Mouse (Mus musculus): Measurements from ENCODE around the gene Gm21985.
A peak's percentile ranks its signal among the peaks of the same experiment; 100 is the strongest.

Gm21985 gene

DNA sequence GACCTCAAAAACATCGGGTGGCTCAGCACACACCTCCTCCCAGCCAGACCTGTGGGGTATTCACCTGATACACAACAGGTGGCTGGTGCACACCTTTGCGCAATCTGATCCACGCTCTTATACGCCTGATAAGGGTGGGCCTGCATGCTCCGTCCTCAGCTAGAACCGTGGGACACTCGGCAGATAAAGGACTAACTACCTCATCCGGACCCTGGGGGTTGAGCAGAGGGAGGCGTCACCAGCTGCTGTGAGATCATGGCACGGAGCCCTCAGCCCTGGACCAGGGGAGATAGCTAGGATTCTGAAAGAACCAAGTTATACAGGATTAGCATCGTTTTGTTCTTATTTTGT, at the start of gene Gm21985:
Gm21985 (plus strand) TSS at position 73 of the 351 bp plus-strand sequence.
- peak; percentile 53 to 54 for DNase-seq (ENCODE audit: low spot score in 2 of 2)

DNA sequence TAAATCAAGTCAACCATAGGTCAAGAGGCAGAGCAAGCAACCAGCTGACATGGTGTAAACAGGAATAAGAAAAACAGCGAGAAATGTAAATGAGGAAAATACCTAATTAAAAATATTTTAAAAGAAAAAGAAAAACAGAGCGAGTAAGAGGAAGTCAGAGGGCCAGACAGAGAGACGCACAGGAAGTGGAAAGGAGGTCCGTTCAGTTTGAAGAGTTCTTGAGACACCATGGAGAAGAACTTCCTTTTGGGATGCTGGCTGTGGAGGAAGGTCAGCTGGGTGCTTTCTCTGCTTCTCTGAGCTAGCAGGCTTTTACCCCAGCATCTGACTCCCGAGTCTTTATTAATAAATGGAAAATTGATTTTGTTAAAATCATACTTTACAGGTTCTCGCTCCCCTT, 48.5 kb upstream of the Gm21985 start:
- no peak for DNase-seq (ENCODE audit: low spot score in 2 of 2)

DNA sequence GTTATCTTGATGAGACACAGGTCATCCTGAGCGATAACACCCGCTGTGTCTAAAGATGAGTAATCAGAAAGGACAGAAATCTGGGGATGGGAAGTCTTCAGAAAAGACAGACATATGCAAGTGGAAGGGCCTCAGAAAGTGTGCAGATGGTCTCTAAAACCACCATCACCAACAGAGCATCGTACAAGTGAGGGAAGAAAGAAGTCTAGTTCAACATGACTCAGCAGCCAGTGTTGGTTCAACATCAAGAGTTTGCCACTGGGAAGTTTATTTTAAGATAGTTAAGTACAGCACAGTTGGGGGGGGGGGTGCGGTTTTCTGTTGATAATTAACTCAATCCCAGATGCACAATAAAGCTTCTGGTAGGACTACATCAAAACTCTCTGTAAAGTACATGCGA, 45.2 kb upstream of the Gm21985 start:
- no peak for DNase-seq (ENCODE audit: low spot score in 2 of 2)

DNA sequence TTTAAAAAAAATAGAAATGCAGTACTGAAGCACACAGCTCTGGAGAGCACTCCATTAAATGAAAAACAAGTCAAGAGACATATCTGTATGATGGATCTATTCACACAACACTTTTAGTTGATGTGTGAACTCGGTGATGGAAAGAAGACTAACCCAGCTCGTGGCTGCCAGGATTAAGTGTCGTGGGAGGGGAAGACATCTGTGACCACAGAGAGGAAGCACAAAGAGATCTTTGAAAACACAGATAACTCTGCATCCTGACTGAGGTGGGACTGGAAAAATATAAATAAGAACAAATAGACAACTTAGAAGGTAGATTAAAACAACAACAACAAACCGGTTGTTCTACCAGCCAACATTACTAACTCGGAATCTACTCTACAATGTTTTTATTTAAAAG, 43.5 kb upstream of the Gm21985 start:
- no peak for DNase-seq (ENCODE audit: low spot score in 2 of 2)

DNA sequence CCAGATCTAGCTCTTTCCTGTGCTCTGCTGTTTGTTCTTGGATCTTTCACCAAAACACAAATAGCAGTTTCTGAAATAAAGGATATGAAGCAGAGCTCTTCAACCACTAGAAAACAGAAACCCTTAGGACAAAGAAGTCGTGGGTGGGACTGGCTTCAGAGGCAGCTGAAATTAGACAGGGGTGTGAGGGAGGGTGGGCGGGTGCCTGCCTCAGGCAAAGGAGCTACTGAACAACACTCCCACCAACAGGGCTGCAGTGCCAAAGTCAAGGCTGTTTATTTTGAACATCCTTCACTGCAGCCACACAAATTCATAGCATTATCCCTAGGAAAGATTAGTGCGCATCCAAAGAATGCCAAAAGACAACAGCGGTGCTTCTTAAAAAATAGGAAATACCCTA, 41.8 kb upstream of the Gm21985 start:
- no peak for DNase-seq (ENCODE audit: low spot score in 2 of 2)

DNA sequence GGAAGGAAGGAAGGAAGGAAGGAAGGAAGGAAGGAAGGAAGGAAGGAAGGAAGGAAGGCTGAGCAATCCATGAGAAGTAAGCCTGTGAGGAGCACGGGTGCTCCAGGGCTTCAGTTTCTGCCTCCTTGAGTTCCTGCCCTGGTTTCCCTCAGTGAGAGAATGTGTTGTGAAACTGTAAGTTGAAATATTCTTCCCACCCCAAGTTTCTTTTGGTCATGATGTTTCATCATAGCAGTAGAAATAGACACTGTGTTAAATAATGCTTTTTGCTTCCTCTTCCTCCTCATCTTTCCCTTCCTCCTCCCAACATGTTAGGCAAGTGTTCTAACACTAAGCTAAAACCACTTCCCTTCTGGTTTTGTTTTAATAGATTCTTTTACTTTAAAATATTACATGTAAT, 33.5 kb upstream of the Gm21985 start:
- no peak for DNase-seq (ENCODE audit: low spot score in 2 of 2)

DNA sequence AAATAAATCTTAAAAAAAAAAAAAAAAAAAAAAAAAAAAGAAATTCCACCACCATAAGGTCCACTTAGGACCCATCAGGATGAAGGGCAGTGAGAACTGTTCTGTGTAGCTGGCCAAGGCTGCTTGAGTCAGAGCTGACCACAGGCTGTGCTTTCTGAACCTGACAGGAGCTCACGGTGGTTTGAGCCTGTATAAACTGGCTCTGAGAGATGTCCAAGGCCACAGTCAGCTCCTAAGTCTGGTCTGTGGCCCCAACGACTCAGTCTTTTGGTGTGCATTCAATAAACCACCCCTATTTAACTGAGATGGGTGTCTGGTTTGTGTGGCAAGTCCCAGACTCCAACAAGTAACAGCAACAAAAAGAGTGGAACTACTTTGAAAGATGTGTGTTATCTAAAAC, 29.5 kb upstream of the Gm21985 start:
- no peak for DNase-seq (ENCODE audit: low spot score in 2 of 2)

DNA sequence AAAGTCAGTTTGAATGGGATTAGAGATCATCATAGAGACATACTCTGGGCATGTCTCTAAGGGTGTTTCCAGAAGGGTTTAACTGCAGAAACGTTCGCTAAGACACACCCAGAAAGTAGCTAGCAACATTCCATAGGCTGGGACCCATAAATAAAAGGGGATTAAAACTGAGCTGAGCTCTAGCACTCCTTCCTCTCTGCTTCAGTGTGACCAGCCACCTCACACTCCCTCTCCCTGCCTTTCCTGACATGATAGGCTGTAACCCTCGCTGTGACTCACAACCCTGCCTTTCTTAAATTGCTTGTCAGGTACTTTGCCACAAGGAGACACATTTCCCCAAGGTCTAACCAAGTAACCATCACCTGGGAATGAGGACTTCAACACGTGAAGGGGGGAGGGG, 28.1 kb upstream of the Gm21985 start:
- no peak for DNase-seq (ENCODE audit: low spot score in 2 of 2)

DNA sequence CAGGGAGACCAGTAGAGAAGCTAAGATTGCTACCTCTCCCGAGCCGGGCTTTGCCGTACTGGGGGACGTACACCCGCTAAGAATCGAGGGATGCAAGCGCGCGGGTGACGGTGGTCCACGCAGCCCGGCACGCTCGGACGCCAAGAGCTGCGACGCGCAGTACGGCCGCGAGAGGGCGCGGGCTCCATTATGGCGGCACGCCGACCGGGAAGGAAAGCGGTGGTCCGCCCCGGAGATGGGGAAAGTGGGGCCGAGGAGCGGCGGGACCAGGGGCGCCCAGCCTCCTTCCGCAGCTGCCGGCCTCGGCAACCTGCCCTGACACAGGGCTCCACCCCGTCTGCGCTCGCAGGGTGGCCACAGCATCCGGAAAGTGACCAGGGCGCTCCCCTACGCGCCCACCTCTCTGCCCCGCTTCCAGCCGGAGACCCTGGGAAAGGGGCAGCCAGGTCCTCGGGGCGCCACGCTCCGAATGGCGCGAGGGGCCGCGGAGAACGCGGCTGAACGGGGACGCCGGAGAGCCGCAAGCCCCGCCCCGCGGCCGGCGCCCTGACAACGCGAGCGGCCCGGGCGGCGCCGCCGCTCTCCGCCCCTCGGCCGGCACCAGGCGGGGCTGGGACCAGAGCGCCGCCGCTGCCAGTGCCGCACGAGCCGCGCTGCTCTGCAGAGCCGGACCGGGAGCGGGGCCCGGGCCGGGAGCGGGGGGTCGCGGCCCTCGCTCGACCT, 26.7 kb upstream of the Gm21985 start, which contains the start of gene Lpcat4:
Lpcat4 (plus strand) TSS at position 257 of the 723 bp plus-strand sequence.
- peak; percentile 77 to 88 for DNase-seq (ENCODE audit: low spot score in 2 of 2)

DNA sequence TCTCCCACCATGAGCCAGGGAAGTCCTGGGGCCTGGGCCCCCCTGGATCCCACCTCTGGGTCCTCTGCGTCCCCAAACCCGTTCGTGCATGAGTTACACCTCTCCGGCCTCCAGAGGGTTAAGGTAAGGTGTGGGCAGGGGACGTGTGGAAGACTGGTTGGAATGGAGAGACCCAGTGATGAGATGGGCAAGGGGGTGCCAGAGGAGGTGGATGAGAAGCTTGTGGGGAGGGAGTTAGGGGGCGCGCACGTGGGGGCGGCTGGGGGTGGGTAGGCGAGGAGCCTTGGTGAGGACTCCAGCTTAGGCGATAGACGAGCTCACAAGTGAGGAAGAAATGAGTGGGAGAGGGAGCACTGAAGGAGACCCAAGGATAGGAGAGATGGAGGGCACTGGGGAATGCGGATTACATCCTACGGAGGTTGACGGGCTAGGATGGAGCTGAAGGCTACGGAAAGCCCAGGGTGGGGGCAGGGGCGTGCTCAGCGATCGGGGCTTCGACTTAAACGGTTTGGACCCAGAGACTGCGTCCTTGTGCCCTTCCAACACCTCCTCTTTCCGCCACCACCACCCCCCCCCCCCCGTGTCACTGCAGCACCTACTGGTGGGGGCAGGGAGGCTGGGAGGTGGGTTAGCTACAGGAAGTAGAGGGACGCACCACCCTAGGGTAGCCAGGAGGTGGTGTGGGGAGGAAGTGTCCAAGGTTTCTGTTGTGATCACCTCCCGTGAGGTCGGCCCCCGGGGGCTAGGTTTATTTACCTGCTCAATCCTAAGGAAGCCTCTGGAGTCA, 26.0 kb upstream of the Gm21985 start:
- DNase-seq (ENCODE audit: low spot score in 2 of 2), result peak; percentile 29 to 30

DNA sequence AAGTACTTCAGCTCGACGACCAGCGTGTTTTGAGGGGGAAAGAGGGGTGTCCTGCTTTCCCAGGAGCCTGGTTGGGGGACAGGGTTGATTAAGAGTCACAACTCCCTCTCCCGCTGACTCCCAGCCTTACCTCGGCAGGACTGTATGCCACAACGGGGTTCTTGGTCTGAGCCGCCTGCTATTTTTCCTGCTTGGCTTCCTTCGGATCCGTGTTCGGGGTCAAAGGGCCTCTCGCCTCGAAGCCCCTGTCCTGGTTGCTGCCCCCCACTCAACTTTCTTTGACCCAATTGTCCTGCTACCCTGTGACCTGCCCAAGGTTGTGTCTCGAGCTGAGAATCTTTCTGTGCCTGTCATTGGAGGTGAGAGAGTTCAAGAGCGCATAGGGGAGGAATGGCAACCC, 24.3 kb upstream of the Gm21985 start:
- DNase-seq (ENCODE audit: low spot score in 2 of 2), result no peak

DNA sequence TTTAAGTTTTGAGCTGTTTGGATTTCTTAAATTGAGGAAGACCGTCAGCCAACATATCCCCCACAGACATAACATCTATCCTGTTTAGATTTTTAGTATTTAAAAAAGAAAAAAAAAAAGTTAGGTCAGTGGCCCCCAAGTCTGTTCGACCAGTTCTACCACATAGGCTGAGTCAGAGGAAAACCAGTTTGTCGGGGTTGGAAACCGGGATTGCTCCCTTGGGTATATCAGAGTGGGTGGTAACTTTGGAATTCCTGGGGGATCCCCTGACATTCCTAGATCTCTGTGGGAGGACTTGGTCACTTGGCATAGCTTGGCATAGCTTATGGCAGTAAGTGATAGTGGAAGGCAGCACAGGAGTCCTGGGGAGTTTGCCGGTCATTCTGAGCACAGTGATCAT, 20.8 kb upstream of the Gm21985 start:
- no peak for DNase-seq (ENCODE audit: low spot score in 2 of 2)

DNA sequence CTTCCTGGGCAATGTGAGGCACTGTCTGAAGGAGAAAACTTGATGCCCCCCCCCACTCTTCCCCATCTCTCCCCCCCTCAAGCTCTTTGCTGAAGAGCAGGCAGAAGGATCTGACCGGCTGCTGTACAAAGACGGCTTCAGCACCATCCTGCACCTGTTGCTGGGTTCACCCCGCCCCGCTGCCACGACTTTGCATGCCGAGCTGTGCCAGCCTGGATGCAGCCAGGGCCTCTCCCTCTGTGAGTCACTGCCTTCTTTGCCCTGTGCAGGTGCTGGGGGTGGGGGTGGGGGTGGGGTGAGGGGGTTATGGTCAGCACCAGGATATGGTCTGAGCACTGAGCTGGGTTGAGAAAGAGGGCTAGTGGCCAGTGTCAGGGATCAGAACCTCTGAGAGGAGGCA, 19.9 kb upstream of the Gm21985 start:
- DNase-seq (ENCODE audit: low spot score in 2 of 2), result no peak

DNA sequence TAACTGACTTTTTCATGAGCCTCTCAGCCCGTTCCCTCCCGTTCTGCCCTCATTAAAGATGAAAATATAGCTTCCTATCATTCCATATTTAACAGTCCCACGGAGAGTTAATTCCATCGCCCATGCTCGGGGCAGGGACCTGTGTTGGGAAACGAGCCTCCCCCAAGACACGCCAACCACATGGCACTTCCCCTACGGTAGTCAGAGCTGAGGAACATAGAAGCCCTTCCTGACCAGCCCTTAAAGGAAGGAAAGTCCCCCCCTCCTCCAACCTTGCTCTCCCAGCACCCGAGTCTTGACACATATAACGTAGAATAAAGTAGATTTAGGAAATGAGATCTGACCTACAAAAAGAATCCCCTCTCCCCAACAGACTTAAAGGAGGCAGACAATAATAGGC, 18.8 kb upstream of the Gm21985 start:
- DNase-seq (ENCODE audit: low spot score in 2 of 2), result no peak

DNA sequence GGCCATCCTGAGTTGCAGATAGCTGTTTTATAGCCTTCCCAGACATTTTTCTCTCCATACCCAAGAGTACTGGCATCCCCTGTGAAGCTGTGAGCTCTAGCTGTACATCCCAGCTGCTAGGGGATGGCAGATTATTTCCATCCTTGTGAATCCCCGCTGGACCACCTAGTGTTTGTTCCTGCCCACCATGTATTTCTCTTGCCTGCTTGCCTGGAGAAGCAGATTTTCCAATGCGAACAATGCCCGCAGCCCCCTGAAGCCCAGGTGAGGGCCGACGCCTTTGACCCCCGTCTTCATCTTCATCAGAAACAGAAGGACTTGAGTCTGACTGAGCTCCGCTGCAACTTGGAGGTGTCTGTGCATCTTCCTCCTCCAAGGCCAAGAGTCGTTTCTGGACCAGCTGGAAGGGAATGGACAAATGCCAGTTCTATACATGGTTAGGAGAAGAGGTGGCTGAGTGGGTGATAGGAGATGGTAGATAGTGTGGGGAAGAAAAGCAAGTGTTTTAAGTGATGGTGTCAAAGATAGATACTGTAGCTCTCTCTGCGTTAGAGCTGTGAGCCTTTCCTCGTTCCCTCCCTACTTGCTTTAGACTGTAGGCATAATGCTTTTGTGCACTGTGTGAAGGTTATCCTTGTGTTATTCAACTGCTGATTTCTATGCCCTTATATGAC, 16.2 kb upstream of the Gm21985 start:
- no peak for DNase-seq (ENCODE audit: low spot score in 2 of 2)

DNA sequence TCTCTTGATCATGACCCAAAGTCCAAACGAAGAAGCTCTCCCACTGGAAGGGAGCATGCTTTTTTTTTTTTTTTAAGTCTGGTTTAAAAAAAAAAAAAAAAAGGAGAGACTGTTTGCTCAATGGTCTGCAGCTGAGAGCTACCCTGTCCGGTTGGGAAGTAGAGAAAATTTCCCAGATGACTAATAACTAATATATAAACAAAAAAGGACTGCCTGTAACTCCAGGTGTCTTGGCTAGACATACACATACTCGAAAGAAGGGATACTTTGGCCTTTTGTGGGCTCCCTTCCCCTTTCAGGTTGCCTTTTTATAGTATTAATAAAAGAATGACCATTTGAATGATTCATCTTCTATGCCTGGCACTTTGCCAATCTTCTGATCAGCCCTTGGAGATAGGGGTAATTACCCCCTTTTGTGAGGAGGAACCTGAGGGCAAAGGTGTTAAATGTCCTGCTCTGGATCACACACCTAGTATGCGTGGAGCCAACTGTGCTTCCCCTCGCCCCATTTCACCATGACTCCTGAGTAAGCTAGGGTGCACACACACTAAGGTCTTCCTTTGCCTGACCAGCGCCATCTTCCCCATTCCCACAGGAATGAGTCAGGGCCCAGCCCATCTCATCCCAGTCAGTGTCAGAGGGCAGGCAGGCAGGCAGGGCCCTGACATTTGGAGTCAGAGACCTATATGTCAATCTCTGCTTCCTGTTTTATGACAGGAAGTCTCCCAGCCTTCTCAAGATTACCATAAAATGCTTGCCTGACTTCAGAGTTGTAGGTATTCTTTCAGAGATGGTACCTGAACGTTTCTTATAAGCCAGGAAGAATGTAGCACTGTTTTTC, 11.2 kb upstream of the Gm21985 start:
- no peak for DNase-seq (ENCODE audit: low spot score in 2 of 2)

DNA sequence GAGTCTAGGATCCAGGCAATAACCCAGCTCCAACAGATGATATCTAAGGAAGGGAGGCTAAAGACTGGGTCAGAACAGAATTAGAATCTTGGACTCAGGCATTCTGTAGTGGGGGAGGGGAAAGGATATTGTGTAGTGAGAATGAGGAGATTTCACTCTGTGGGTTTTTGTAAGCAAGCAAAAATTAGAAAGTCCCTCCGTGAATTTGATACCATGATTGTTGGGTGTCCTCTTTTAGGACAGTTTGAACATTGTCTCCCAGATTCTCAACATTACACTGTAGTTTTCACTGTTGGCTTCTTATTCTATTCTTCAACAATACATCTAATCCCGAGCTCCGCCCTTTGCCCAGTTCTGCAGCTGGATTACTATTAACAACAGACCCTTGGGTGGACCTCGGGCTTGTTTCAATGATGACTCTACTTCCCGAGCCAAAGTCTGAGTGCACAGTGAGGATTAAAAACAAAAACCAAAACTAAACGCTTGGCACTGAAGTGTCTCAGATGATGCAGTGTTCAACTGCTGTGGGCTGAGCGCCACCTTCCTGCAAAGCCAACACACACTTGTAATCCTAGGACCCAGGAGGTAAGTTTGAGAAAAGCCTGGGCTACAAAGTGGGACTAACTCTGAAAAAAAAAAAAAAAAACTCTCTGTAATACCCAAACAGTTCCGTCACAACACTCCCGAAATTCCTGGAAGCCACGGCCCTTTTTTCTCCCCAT, 6.7 kb upstream of the Gm21985 start, which contains the start of gene Nutm1:
Nutm1 (minus strand) TSS at position 51 of the 722 bp plus-strand sequence.
- DNase-seq (ENCODE audit: low spot score in 2 of 2), result no peak

DNA sequence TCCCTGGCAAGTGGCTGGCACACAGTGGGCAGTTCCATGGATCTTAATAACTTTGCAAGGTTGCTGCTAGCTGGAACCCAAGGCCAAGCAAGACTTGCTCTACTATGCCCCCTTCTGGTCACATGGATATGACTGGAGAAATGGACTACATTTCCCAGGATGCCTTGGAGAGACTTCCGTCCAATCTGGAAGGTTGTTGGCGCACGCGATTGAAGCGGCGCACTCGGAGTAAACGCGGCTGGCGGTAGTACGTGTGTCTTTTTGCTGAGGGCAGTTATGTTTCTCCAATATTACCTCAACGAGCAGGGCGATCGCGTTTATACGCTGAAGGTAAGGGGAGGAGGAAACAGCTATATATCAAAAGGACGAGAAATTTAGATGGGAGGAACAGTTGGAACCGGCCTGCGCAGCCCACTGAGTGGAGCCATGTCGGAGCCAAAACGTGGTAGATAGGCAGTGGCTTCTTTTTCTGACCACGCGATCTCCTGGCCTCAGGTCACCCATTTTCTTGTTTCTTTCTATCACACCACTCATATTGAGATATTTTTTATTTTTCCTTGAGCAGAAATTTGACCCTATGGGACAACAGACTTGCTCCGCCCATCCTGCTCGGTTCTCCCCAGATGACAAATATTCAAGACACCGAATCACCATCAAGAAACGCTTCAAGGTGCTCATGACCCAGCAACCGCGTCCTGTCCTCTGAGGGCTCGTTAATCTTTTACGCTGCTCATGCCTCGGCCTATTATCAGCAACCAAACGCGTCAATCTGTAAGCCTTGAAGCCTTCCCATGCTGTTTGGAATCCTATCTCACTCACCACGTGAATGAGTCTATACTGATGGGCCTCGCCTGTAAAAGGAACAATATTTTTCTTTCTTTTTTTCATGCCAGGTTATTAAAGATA, 4.1 kb upstream of the Gm21985 start, which contains the start of gene Nop10:
Nop10 (plus strand) TSS at position 179 of the 906 bp plus-strand sequence.
- DNase-seq (ENCODE audit: low spot score in 2 of 2), result peak; percentile 80 to 89

DNA sequence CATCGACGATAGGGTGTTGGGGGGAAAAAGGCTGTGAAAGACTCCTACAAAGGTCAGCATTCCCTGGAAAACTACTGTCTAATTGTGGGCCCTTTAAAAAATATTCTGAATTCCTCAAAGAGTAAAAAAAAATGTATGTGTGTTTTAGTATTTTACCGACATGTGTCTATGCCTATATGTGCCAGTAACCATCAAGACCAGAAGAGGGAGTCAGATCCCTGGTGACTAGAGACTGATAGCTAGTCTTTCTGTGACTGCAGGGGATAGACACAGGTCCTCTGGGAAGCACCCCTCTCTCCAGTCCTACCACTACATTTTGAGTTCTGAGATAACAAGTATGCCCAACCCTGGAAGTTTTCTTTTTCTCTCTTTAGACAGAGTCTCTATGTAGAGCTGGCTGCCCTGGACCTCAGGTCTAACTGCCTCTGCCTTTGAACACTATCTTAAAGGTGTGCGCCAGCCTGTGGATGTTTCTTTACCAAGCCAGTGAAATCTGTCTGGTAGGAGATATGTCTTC, 3.3 kb upstream of the Gm21985 start:
- no peak for DNase-seq (ENCODE audit: low spot score in 2 of 2)

DNA sequence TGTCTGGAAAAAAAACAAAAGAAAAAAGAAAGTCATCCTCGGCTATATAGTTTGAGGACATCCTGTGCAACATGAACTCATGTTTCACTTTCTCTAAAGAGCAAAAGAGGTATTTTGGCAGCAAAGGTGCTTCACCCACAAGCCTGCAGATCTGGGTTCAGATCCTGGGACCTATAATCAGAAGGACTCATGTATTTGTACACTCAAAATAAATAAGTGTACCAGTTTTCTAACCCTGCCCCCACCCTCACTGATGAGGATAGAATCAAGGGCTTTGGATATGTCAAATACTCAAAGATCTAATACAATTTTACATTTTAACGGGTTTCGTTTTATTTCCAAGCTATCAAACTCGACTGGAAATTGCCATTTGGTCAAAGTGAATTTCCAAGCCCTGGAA, 1.8 kb upstream of the Gm21985 start:
- no peak for DNase-seq (ENCODE audit: low spot score in 2 of 2)
